Mouse (Mus musculus): ENCODE measurements around the gene Cds1. TPM values are rescaled to one million over a fixed set of nuclear protein-coding genes. Genes with fewer than 3 reads are reported as not detected.

Cds1 gene
- polyA plus RNA-seq, 1 experiment = 22.7 TPM

GRCm38 (mm10) chr5:101821491-101822310 is 56.8 kb downstream of the Cds1 start:
- H3K36me3 ChIP-seq (ENCODE audit: control insufficient read depth, insufficient read depth, low read length) = no peaks in the 10 kb centered on the region
- no peak for DNase-seq
- no peaks in the 10 kb centered on the region for H3K27me3 ChIP-seq (ENCODE audit: control insufficient read depth, insufficient read depth, low read length)
- H3K4me3 ChIP-seq (ENCODE audit: control insufficient read depth, insufficient read depth, low read length) = no peak overlapping the region
- H3K4me1 ChIP-seq (replicated peaks; ENCODE audit: control insufficient read depth, insufficient read depth, low read length) = no peaks in the 10 kb centered on the region
- no peak overlapping the region for H3K27ac ChIP-seq (ENCODE audit: control insufficient read depth, insufficient read depth, low read length)
- no peak for TF ChIP-seq CTCF (IDR thresholded peaks at IDR 0.05; ENCODE audit: borderline replicate concordance, control insufficient read depth, extremely low read depth, insufficient read depth, low read length, poor library complexity)
- TF ChIP-seq POLR2A (IDR thresholded peaks at IDR 0.05; ENCODE audit: control insufficient read depth, extremely low read depth, insufficient read depth, low read length, poor library complexity) = no peak
- WGBS = 95% methylated on average over 17 of the region's 17 CpGs

- 89% methylated on average over 6 of the region's 6 CpGs for WGBS
- no peak overlapping the region for H3K27ac ChIP-seq (ENCODE audit: control insufficient read depth, insufficient read depth, low read length)
- H3K27me3 ChIP-seq (ENCODE audit: control insufficient read depth, insufficient read depth, low read length) = no peaks in the 10 kb centered on the region
- H3K4me3 ChIP-seq (ENCODE audit: control insufficient read depth, insufficient read depth, low read length) = no peak overlapping the region
- H3K36me3 ChIP-seq (ENCODE audit: control insufficient read depth, insufficient read depth, low read length) = no peaks in the 10 kb centered on the region
- no peak for TF ChIP-seq POLR2A (IDR thresholded peaks at IDR 0.05; ENCODE audit: control insufficient read depth, extremely low read depth, insufficient read depth, low read length, poor library complexity)
- TF ChIP-seq CTCF (IDR thresholded peaks at IDR 0.05; ENCODE audit: borderline replicate concordance, control insufficient read depth, extremely low read depth, insufficient read depth, low read length, poor library complexity) = no peak
- DNase-seq = no peak
- no peaks in the 10 kb centered on the region for H3K4me1 ChIP-seq (replicated peaks; ENCODE audit: control insufficient read depth, insufficient read depth, low read length)
Measured at GRCm38 (mm10) chr5:101822311-101822670, 57.4 kb downstream of the Cds1 start.

GRCm38 (mm10) chr5:101825111-101825911 is 60.4 kb downstream of the Cds1 start:
- 86% methylated on average over 13 of the region's 13 CpGs for WGBS
- TF ChIP-seq POLR2A (IDR thresholded peaks at IDR 0.05; ENCODE audit: control insufficient read depth, extremely low read depth, insufficient read depth, low read length, poor library complexity) = no peak
- DNase-seq = no peak
- H3K27ac ChIP-seq (ENCODE audit: control insufficient read depth, insufficient read depth, low read length) = no peak overlapping the region
- no peaks in the 10 kb centered on the region for H3K27me3 ChIP-seq (ENCODE audit: control insufficient read depth, insufficient read depth, low read length)
- no peak overlapping the region for H3K4me3 ChIP-seq (ENCODE audit: control insufficient read depth, insufficient read depth, low read length)
- H3K4me1 ChIP-seq (replicated peaks; ENCODE audit: control insufficient read depth, insufficient read depth, low read length) = no peaks in the 10 kb centered on the region
- H3K36me3 ChIP-seq (ENCODE audit: control insufficient read depth, insufficient read depth, low read length) = no peaks in the 10 kb centered on the region

GRCm38 (mm10) chr5:101826531-101826970 is 61.6 kb downstream of the Cds1 start:
- H3K36me3 ChIP-seq (ENCODE audit: control insufficient read depth, insufficient read depth, low read length) = no peaks in the 10 kb centered on the region
- H3K4me1 ChIP-seq (replicated peaks; ENCODE audit: control insufficient read depth, insufficient read depth, low read length) = no peaks in the 10 kb centered on the region
- H3K27me3 ChIP-seq (ENCODE audit: control insufficient read depth, insufficient read depth, low read length) = no peaks in the 10 kb centered on the region
- WGBS = 32% methylated on average over 15 of the region's 15 CpGs
- no peak overlapping the region for H3K4me3 ChIP-seq (ENCODE audit: control insufficient read depth, insufficient read depth, low read length)
- H3K27ac ChIP-seq (ENCODE audit: control insufficient read depth, insufficient read depth, low read length) = no peak overlapping the region
- no peak for DNase-seq
- TF ChIP-seq POLR2A (IDR thresholded peaks at IDR 0.05; ENCODE audit: control insufficient read depth, extremely low read depth, insufficient read depth, low read length, poor library complexity) (no peak), CTCF (IDR thresholded peaks at IDR 0.05; ENCODE audit: borderline replicate concordance, control insufficient read depth, extremely low read depth, insufficient read depth, low read length, poor library complexity) (no peak)

GRCm38 (mm10) chr5:101827477-101827876 is 62.5 kb downstream of the Cds1 start:
- Histone ChIP-seq H3K4me3 (ENCODE audit: control insufficient read depth, insufficient read depth, low read length) (no peak overlapping the region), H3K4me1 (replicated peaks; ENCODE audit: control insufficient read depth, insufficient read depth, low read length) (no peaks in the 10 kb centered on the region), H3K36me3 (ENCODE audit: control insufficient read depth, insufficient read depth, low read length) (no peaks in the 10 kb centered on the region), H3K27me3 (ENCODE audit: control insufficient read depth, insufficient read depth, low read length) (no peaks in the 10 kb centered on the region), H3K27ac (ENCODE audit: control insufficient read depth, insufficient read depth, low read length) (no peak overlapping the region)
- TF ChIP-seq CTCF (IDR thresholded peaks at IDR 0.05; ENCODE audit: borderline replicate concordance, control insufficient read depth, extremely low read depth, insufficient read depth, low read length, poor library complexity) = no peak
- TF ChIP-seq POLR2A (IDR thresholded peaks at IDR 0.05; ENCODE audit: control insufficient read depth, extremely low read depth, insufficient read depth, low read length, poor library complexity) = no peak
- 67% methylated on average over 12 of the region's 12 CpGs for WGBS
- DNase-seq = no peak

- no peak for DNase-seq
- H3K36me3 ChIP-seq (ENCODE audit: control insufficient read depth, insufficient read depth, low read length) = no peaks in the 10 kb centered on the region
- no peak for TF ChIP-seq POLR2A (IDR thresholded peaks at IDR 0.05; ENCODE audit: control insufficient read depth, extremely low read depth, insufficient read depth, low read length, poor library complexity)
- no peak for TF ChIP-seq CTCF (IDR thresholded peaks at IDR 0.05; ENCODE audit: borderline replicate concordance, control insufficient read depth, extremely low read depth, insufficient read depth, low read length, poor library complexity)
- no peaks in the 10 kb centered on the region for H3K4me1 ChIP-seq (replicated peaks; ENCODE audit: control insufficient read depth, insufficient read depth, low read length)
- no peaks in the 10 kb centered on the region for H3K27me3 ChIP-seq (ENCODE audit: control insufficient read depth, insufficient read depth, low read length)
- WGBS = 96% methylated on average over 3 of the region's 3 CpGs
- H3K4me3 ChIP-seq (ENCODE audit: control insufficient read depth, insufficient read depth, low read length) = no peak overlapping the region
- H3K27ac ChIP-seq (ENCODE audit: control insufficient read depth, insufficient read depth, low read length) = no peak overlapping the region
Measured at GRCm38 (mm10) chr5:101828932-101829331, 64.0 kb downstream of the Cds1 start.

All from thymus, adult 2 months (tissue).